Mouse (Mus musculus) mouse embryonic stem cell (cell line): ENCODE measurements around the gene Actr3.
"Not testable (repeated sequence)": the region's sequence is repeated elsewhere in the genome, so short reads cannot be mapped to it uniquely, and the experiment has no call there.

ENCODE experiments used
- in situ Hi-C, 2 experiments: fragments of 300-500 bp; cut with MboI; formaldehyde crosslinking; loops; 1 replicate in 1 of 2; 3 replicates in 1 of 2; pipeline ENCODE4 v1.14.3; 2019 to 2020; ENCODE audit warnings: low sequenced_read_pairs in 2 of 2, low pct_unique_long_range_greater_than_20kb in 1 of 2, mixed read lengths in 1 of 2; ENCODE audit not compliant: unreplicated experiment in 1 of 2

Actr3 gene

DNA sequence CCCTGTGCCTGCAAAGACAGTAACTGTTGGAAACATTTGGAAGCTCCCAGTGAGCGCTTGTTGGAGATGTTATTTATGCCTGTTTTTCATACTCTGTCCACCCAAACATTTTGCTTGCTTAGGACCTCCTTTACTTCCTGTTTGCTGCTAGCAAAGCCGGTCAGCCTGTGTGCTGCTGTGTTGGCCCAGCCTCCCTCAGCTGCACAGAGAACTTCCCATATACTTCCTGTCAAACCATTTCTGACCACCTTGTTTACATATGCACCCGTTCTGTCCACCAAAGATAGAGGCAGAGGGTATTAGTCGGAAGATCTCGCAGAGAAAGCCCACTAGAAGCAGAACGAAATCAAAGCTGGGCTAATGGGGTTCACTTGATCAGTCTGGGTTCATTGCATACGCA is 6.2 kb upstream of the Actr3 start:
- in situ Hi-C loops = no loop called here

DNA sequence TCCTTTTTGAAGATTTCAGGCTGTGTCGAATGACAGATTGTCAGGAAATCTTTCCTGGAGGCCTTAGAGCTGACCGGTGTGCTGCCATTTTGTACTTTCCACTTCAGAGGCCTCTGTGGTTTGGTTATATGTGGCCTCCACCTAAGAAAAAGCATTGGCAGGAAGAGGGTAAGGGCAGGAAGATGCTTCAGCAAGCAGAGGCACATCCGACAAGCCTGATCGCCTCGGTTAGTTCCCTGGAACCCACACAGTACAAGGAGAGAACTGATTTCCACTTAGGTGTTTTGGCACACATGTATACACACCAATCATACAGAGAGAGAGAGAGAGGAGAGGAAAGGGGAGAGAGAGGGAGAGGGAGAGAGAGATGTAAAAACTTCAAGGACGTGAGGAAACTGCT is 5.7 kb upstream of the Actr3 start:
- in situ Hi-C loops = no loop called here

DNA sequence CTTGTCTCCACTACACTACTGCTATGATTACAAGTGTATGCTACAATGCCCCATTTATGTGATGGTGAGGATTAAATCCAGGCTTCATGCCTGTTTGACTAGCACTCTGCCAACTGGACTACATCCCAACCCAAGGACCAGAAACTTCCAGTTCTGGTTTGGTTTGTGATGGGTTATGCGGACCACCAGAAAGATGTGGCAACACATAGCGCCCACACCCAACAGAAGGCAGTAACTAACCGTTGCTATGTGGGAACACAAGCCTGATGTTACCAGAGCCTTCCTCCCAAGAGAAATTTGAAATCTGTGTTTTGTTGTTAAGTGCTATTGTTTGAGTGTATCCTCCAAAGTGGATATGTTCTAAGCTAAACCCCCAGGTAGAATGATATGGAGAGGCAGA is 4.0 kb upstream of the Actr3 start:
- in situ Hi-C loops = no loop called here

DNA sequence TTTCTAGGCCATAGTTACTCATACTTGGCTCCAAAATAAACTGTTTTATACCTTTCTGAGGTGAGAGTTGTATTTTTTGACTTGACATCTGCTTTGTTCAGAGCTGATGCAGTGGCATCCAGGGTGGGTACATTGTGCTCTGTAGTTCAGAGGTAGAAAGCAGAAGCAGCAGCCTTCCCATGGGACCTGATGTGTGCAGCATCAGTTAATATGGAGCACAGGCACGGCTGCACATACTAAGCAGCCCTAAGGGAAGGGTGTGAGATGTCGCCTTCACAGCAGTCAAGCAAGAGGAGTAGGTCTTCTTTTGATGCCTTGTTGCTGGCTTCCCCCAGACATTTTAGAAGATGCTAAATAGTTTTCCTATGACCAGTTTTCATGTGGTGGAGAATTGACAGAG is 3.3 kb upstream of the Actr3 start:
- in situ Hi-C loops = no loop called here

DNA sequence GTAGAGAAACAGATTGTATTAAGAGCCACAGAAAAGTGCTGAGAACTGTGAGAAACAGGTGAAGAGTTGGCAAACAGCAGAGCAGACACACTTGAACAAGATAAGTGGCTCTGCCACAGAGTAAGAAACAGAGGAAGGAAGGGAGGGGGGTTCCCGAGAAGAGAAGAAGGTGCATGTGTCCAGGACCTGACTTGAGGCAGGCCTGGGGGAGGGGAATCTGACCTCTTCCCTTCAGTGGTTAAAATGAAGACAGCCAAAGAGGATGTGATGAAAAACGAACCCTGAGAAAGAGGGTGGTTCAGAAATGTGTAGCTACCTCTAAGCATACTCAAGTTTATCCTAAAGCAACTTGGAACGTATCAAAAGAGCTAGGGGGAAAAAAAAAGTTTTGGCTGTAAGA is 2.4 kb upstream of the Actr3 start:
- in situ Hi-C loops = no loop called here

DNA sequence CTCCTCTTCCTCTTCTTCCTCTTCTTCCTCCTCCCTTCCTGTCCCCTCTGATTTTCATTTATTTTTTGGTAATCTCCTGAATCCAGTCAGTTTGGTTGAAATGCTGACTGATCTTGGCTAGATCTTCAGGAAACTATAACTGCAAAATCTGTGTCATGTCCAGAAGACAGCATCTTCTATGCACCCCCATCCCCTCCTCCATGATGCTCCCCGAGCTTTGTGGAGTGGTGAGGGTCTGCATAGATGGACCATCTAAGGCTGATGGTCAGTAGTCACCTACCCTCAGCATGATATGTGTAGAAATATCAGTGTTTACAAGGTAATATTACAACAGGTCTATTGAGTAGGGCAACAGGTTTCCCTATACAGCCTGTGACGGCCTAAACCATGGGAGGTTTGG is 1.6 kb upstream of the Actr3 start:
- in situ Hi-C loops = no loop called here

DNA sequence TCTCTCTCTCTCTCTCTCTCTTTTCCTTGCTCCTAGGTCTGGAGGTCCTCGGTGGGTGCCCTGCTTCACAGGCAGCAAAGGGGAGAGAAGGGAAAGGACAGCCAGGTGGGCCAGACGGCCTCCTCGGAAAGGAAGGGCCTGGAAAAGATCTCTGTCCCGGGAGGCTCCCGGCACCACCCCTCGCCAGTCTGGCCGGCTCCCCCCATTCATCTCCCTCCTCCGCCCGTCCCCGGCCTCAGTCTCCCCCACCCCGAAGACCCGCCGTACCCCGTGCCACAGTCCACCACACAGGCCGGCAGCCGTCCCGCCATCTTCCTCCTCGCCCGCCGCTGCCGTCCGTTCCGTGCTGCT is 534 bp downstream of the Actr3 start:
- in situ Hi-C loops = no loop called here

DNA sequence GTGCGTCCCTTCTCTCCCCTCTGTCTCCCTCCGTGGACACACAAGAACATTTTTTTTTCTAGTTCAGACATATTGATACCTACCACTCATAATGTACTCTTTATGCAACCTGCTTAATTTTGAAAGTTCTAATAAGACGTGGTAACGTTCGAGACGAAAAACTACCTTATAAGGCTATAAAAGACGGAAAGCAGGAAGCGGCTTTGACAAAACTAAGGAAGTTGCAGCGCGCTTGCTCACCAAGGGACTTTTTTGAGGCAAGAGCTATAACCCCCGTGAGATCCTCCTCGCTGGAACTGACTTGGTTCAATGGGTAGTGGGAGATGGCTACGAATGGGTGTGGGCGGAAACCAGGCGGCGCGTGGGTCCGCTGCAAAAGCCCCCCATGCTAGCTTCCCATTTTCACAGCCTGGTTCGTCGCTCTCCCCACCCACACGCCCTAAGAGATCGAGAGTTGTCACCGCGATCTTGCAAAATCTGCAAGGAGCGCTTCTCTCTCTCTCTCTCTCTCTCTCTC is 984 bp downstream of the Actr3 start:
- in situ Hi-C loops = no loop called here

DNA sequence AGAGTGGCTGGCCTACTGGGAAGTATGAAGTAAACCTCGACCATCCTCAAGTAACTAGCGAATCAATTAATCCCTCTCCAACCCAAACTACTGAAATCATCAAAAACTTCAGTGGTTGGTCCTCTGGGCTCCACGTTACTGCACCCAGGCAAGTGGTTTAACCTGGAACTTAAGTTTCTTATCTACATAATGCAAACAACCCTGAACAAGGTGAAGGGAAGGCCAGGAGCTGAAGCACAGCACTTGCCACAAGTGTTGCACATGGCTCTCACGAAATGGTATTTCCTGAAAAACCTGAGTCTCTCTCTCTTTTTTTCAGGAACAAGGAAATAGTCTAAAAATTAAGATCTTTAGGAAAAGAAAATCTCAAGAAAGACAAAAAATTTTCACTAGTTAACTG is 4.2 kb downstream of the Actr3 start:
- in situ Hi-C loops = no loop called here

DNA sequence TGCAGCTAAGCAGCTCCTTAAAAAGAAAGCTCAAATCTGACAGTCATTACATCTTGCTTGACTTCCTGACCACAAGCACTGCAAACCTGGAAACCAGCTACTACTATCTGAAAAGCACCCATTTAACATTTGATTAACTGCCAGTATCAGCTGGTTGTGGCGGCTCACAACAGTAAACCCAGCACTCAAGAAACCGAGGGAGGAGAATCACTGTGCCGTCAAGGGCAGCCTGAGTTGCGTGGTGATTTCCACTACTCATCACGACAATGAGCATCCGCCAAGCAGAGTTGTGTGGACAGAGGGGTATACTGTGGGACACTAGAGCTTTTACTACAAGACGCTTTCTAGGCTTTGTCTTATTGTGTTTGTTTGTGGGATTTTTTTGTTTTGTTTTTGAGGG is 4.8 kb downstream of the Actr3 start:
- in situ Hi-C loops = no loop called here

DNA sequence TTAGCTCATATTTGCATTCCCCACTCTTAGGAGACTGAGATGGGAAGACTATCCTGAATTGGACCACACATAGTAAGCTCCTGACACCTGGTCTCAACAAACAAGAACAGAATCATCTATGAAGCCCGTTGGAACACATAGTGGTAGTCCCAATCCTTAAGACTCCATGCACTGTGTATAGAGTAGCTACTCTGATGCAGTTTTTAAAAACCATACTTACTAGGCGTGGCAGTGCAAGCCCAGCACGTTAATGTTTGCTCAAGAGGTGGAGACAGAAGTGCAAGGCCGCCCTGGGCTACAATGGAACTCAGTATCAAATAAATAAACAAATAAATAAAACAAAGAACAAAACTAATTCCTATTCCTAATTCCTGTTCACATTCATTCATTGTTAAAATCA is 5.5 kb downstream of the Actr3 start:
- in situ Hi-C loops = no loop called here

DNA sequence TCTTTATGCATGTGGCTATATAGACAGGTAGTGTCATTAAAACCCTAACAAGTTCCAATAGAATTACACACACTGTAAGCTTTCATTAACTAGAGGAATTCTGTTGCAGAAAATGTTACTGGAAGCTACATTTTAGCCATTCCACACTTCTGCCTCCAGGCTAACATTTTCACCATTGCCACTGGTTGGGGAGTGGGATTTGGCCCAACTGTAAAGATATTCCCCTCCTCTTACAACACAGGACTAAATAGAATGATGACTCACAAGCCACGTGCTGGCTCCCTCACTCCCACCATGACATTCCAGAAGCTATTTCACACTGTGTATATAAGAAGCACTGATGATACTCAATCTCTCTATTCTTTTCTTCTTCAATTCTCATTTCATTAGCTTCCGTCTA is 7.2 kb downstream of the Actr3 start:
- in situ Hi-C loops = no loop called here

DNA sequence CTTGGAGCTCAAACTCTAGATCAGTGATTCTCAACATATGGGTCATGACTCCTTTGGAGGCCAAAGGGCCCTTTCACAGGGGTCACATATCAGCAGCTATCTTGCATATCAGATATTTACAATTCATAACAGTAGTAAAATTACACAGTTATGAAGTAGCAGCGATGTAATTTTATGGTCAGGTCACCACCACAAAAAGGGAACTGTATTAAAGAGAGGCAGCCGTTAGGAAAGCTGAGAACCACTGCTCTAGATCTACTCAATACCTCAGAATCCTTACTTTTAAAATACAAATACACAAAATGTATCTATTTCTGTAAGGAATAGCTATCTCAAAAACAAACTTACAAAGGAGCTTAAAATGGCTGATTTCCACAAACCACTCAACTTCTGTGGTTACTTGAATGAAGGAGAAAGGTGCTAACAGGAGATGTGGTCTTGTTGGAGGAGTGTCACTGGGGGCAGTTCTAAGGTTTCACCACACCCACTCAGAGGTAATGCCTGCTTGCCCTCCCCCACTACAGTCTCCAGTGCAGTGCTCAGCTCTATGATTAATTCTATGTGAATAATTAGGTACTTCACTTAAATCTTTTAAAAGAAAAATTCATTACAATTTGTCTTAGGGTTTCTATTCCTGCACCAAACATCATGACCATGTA is 9.0 kb downstream of the Actr3 start:
- in situ Hi-C loops = no loop called here

DNA sequence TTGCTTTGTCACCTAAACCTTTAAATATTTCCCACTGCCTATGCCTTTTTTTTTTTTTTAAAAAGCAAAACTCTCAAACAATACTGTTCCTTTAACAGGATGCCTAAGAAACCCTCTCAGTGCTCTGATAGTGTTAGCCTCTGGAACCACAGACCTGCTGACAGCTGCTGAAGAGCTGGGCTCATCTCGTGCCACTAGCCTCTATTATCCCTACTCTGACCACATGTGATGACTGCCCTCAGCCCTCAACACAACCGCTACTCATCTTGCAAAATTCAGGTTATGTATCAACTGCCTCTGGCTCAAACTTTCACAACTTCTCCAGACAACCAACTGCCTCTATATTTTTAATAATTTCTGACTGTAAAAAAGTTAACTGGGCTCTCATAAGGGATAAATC is 15.6 kb downstream of the Actr3 start:
- in situ Hi-C loops = no loop called here

DNA sequence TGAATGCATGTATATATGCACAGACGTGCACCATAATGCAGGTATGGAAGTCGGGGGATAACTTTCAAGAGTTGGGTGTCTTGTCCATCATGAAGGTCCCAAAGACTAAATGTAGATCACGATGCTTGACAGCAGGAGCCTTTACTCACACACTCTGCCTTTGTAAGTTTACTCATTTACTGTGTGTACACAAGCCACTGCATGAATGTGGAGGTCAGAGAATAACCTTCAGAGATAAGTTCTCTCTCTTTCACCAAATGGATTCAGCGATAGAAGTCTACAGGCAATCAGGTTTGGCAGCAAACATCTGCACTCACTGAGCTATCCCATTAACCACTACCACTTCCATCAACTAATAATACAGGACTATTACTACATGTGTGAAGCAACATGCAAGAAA is 16.8 kb downstream of the Actr3 start:
- in situ Hi-C loops = no loop called here

DNA sequence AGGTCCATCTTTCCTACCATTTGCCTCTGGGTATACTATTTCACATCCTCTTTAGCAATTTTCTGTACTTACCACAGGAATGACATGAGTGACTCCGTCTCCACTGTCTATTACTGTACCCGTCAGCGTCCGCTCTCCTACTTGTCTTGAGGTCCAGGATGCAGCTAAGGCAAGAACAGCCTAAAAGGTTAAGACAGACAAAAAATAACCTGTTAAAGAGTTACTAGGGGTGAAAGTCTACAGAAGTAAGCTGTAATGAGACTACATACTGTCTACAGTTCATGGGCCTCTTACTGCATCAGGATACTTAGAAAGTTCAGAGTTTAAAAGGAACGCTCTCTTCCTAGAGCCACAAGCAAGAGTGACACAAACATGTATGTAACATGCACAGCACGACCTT is 28.3 kb downstream of the Actr3 start:
- in situ Hi-C loops = no loop called here

DNA sequence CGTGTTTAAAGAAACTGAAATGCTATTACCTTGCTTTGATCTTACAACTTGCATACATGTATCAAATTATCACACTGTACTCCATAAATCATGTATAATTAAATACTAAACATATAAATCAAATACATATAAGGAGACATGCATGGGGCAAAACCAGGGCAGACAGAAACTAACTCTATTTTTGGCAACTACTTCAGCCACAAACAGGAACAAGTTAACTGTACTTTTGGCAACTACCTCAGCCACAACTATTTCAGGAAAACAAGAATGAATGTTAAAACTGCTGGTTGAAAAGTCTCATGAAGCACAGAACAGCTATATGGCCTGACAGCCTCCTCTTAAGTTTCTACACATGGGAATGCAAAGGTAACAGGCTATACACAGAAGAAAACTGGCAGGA is 40.1 kb downstream of the Actr3 start:
- in situ Hi-C loops = no loop called here

DNA sequence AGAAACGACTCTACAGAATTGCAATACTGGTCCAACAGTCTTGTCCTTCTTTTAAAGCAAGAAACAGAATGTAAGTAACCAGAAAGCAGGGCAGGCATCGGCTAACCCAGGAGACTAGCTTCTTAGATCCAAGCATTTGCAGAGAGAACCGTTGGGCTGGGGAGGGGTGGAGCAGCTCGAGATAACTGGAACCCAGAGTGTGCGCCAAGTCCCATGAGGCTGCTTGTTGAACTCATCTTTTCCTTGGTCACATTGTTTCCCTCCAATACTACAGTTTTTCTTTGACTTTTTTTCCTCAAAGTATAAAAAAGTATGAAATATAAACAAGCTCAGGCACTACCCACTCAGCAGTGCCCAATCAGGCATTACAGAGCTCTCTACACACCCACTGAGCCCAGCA is 42.2 kb downstream of the Actr3 start:
- in situ Hi-C loops = not testable (repeated sequence)

DNA sequence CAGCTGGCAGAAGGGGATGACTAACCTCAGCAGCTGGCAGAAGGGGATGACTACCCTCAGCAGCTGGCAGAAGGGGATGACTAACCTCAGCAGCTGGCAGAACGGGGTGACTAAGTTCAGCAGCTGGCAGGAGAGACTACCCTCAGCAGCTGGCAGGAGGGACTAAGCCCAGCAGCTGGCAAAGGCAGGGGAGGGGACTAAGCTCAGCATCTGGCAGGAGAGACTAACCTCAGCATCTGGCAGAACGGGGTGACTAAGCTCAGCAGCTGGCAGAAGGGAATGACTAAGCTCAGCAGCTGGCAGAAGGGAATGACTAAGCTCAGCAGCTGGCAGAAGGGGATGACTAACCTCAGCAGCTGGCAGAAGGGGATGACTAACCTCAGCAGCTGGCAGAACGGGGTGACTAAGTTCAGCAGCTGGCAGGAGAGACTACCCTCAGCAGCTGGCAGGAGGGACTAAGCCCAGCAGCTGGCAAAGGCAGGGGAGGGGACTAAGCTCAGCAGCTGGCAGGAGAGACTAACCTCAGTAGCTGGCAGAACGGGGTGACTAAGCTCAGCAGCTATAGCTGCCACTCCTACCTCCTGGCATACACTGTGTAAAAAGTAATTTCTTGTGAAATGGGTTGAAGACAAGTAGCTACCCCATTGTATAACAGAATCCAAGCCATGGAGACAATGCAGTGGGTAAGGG is 45.3 kb downstream of the Actr3 start:
- in situ Hi-C loops = not testable (repeated sequence)

DNA sequence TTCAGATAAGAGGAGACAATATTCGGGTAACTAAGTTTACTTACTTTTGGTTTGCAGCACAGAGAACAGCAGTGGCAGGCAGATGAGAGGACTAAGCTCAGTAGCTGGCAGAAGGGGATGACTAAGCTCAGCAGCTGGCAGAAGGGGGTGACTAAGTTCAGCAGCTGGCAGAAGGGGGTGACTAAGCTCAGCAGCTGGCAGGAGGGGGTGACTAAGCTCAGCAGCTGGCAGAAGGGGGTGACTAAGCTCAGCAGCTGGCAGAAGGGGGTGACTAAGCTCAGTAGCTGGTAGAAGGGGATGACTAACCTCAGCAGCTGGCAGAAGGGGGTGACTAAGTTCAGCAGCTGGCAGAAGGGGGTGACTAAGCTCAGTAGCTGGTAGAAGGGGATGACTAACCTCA is 45.9 kb downstream of the Actr3 start:
- in situ Hi-C loops = loop anchor here in 1 of 2 experiments (10.0 kb wide), 1 partner anchor 175 kb away; the partner anchor contains the start of gene Slc35f5
